Mouse (Mus musculus): ENCODE results near the gene Catsper4.

The Catsper4 gene

GRCm38 (mm10) chr4:134253722-134254324 lies 26.6 kb upstream of the Catsper4 start, which contains the start of gene Grrp1:
Gene Grrp1, minus strand, starts transcription at chr4:134254106.
- ChIA-PET CTCF (interaction anchor here (0.5 to 2.8 kb wide), 12 partner anchors 9 to 98 kb away, joined by 3 to 18 read pairs (median 5); no protein-coding TSS in a partner anchor), POLR2A (interaction anchor here in 3 of 4 experiments (0.5 to 6.3 kb wide), 25 partner anchors 9 to 346 kb away, joined by 3 to 43 read pairs (median 3); partner anchors contain the start of genes Cep85 (in 2 of the 3) and Stmn1 (in 1 of the 3))

- POLR2A ChIA-PET, result interaction anchor here in 3 of 4 experiments (0.5 to 6.3 kb wide), 18 partner anchors 10 to 341 kb away, joined by 3 to 43 read pairs (median 3); partner anchors contain the start of genes Cep85 (in 2 of the 3), Stmn1 (in 1 of the 3) and Trim63 (in 1 of the 3)
- CTCF ChIA-PET, result interaction anchor here (0.5 to 2.8 kb wide), 14 partner anchors 10 to 143 kb away, joined by 3 to 18 read pairs (median 4); partner anchors contain the start of gene Pafah2 (in 1 of the 4)
These were observed 25.9 kb upstream of the Catsper4 start for GRCm38 (mm10) chr4:134252911-134253721.

GRCm38 (mm10) chr4:134252131-134252910 lies 25.1 kb upstream of the Catsper4 start:
- ChIA-PET CTCF (interaction anchor here (0.6 to 2.8 kb wide), 13 partner anchors 10 to 414 kb away, joined by 3 to 18 read pairs (median 3); partner anchors contain the start of genes Cep85 (in 1 of the 4) and Pafah2 (in 1 of the 4)), POLR2A (interaction anchor here in 3 of 4 experiments (0.6 to 6.3 kb wide), 10 partner anchors 11 to 1031 kb away, joined by 3 to 43 read pairs (median 4); partner anchors contain the start of genes Cep85 (in 1 of the 3), Stmn1 (in 1 of the 3) and Trim63 (in 1 of the 3))

- ChIA-PET CTCF (interaction anchor here (0.6 to 3.8 kb wide), 16 partner anchors 11 to 413 kb away, joined by 3 to 18 read pairs (median 4); partner anchors contain the start of genes Pafah2 (in 2 of the 4), Cep85 (in 1 of the 4) and Pdik1l (in 1 of the 4)), POLR2A (interaction anchor here (0.6 to 6.3 kb wide), 20 partner anchors 12 to 1610 kb away, joined by 3 to 43 read pairs (median 4); partner anchors contain the start of genes Cep85 (in 1 of the 4), Cnksr1 (in 1 of the 4), Pdik1l (in 1 of the 4) and Trim63 (in 1 of the 4))
These were observed 24.3 kb upstream of the Catsper4 start for GRCm38 (mm10) chr4:134251241-134252130.

- POLR2A ChIA-PET, result interaction anchor here (0.6 to 2.4 kb wide), 23 partner anchors 9 to 1611 kb away, joined by 3 to 14 read pairs (median 4); partner anchors contain the start of genes Cep85 (in 2 of the 4), Cnksr1 (in 1 of the 4), Pafah2 (in 1 of the 4) and Pdik1l (in 1 of the 4)
- CTCF ChIA-PET, result interaction anchor here (0.5 to 3.8 kb wide), 18 partner anchors 12 to 451 kb away, joined by 3 to 18 read pairs (median 6); partner anchors contain the start of genes Cep85 (in 2 of the 4), Pafah2 (in 1 of the 4), Pdik1l (in 1 of the 4) and Slc30a2 (in 1 of the 4)
These were observed 23.7 kb upstream of the Catsper4 start for GRCm38 (mm10) chr4:134250930-134251240.

GRCm38 (mm10) chr4:134250116-134250929 lies 23.1 kb upstream of the Catsper4 start:
- ChIA-PET POLR2A (interaction anchor here in 3 of 4 experiments (0.7 to 2.4 kb wide), 27 partner anchors 9 to 195 kb away, joined by 3 to 14 read pairs (median 3); partner anchors contain the start of genes Cep85 (in 2 of the 3), Cnksr1 (in 1 of the 3), Pafah2 (in 1 of the 3) and Pdik1l (in 1 of the 3)), CTCF (interaction anchor here (0.5 to 3.8 kb wide), 40 partner anchors 10 to 763 kb away, joined by 3 to 18 read pairs (median 4); partner anchors contain the start of genes Cep85 (in 2 of the 4), Pafah2 (in 1 of the 4), Pdik1l (in 1 of the 4) and Slc30a2 (in 1 of the 4))

- CTCF ChIA-PET, result interaction anchor here (0.5 to 3.8 kb wide), 40 partner anchors 10 to 764 kb away, joined by 3 to 18 read pairs (median 4); partner anchors contain the start of genes Cep85 (in 2 of the 4), Pafah2 (in 1 of the 4), Pdik1l (in 1 of the 4) and Slc30a2 (in 1 of the 4)
- POLR2A ChIA-PET, result interaction anchor here in 2 of 4 experiments (0.6 to 2.4 kb wide), 17 partner anchors 8 to 196 kb away, joined by 3 to 14 read pairs (median 4); partner anchors contain the start of genes Cep85 (in 1 of the 2), Cnksr1 (in 1 of the 2) and Pdik1l (in 1 of the 2)
These were observed 22.5 kb upstream of the Catsper4 start for GRCm38 (mm10) chr4:134249651-134250050.

- ChIA-PET CTCF (interaction anchor here in 2 of 4 experiments (0.7 to 1.5 kb wide), 5 partner anchors 9 to 146 kb away, joined by 3 to 4 read pairs (median 4); partner anchors contain the start of gene Cep85 (in 1 of the 2)), POLR2A (interaction anchor here in 3 of 4 experiments (0.6 to 2.9 kb wide), 5 partner anchors 21 to 81 kb away, joined by 3 to 6 read pairs (median 4); partner anchors contain the start of gene Cep85 (in 2 of the 3))
These were observed 19.6 kb upstream of the Catsper4 start, which contains the start of gene Gm30191 for GRCm38 (mm10) chr4:134246719-134247258. Gene Gm30191, plus strand, starts transcription at chr4:134246935.

GRCm38 (mm10) chr4:134246256-134246655 lies 19.1 kb upstream of the Catsper4 start:
- ChIA-PET CTCF (interaction anchor here in 2 of 4 experiments (0.9 to 1.9 kb wide), 4 partner anchors 10 to 147 kb away, joined by 3 to 9 read pairs (median 4); partner anchors contain the start of gene Cep85 (in 1 of the 2)), POLR2A (interaction anchor here in 2 of 4 experiments (0.6 to 2.9 kb wide), 5 partner anchors 22 to 80 kb away, joined by 3 to 6 read pairs (median 4); partner anchors contain the start of gene Cep85 (in 2 of the 2))

- POLR2A ChIA-PET, result interaction anchor here in 3 of 4 experiments (0.6 to 2.9 kb wide), 13 partner anchors 12 to 572 kb away, joined by 3 to 7 read pairs (median 4); partner anchors contain the start of genes Catsper4 (in 2 of the 3), Pdik1l (in 2 of the 3) and Slc30a2 (in 1 of the 3)
- CTCF ChIA-PET, result interaction anchor here in 3 of 4 experiments (0.5 to 1.9 kb wide), 9 partner anchors 9 to 150 kb away, joined by 3 to 9 read pairs (median 3); partner anchors contain the start of genes Cep85 (in 1 of the 3) and Grrp1 (in 1 of the 3)
These were observed 18.1 kb upstream of the Catsper4 start, which contains the start of gene Zfp593 for GRCm38 (mm10) chr4:134245148-134245843. Gene Zfp593, minus strand, starts transcription at chr4:134245592.

- POLR2A ChIA-PET, result interaction anchor here in 2 of 4 experiments (1.3 to 2.9 kb wide), 7 partner anchors 10 to 186 kb away, joined by 3 to 6 read pairs (median 5); partner anchors contain the start of genes Catsper4 (in 1 of the 2) and Cep85 (in 1 of the 2)
These were observed 16.5 kb upstream of the Catsper4 start, which contains the start of gene E130218I03Rik for GRCm38 (mm10) chr4:134243516-134244250. Gene E130218I03Rik, plus strand, starts transcription at chr4:134243662.

GRCm38 (mm10) chr4:134238686-134239085 lies 11.5 kb upstream of the Catsper4 start:
- CTCF ChIA-PET, result interaction anchor here in 2 of 4 experiments (0.6 to 1.4 kb wide), 4 partner anchors 24 to 170 kb away, joined by 3 to 10 read pairs (median 4); partner anchors contain the start of gene Pdik1l (in 1 of the 2)
- POLR2A ChIA-PET, result interaction anchor here in 2 of 4 experiments (0.6 to 2.4 kb wide), 7 partner anchors 11 to 154 kb away, joined by 3 to 8 read pairs (median 3); partner anchors contain the start of gene Grrp1 (in 1 of the 2)

More at GRCm38 (mm10) chr4:134243516-134244250, 16.5 kb upstream of the Catsper4 start, which contains the start of gene E130218I03Rik:
- CTCF ChIA-PET, result interaction anchor here in 1 of 4 experiments (0.9 kb wide), 1 partner anchor 50 kb away, joined by 3 read pairs; no protein-coding TSS in a partner anchor
